Mouse (Mus musculus): ENCODE measurements around the gene Syk. TPM values are rescaled to one million over a fixed set of nuclear protein-coding genes. Genes with fewer than 3 reads are reported as not detected.

The Syk gene
- polyA plus RNA-seq, 1 experiment from 2014 or later, result 3.9 TPM

- Histone ChIP-seq H3K4me2 (ENCODE audit: low read depth, low read length) (no peak overlapping the region), H3K4me3 (replicated peaks; ENCODE audit: low read length) (no peak overlapping the region), H3K4me1 (ENCODE audit: control insufficient read depth, insufficient read depth, low read length) (no peaks in the 10 kb centered on the region), H3K27ac (ENCODE audit: low read length) (no peak overlapping the region), H3K9ac (ENCODE audit: low read length) (no peak overlapping the region), H3K27me3 (ENCODE audit: control insufficient read depth, insufficient read depth, low read length) (no peaks in the 10 kb centered on the region), H3K9me3 (replicated peaks; ENCODE audit: control insufficient read depth, low read length) (no peaks in the 10 kb centered on the region), H3K36me3 (ENCODE audit: control insufficient read depth, insufficient read depth, low read length) (no peaks in the 10 kb centered on the region)
- 79% methylated on average over 6 of the region's 6 CpGs for WGBS
- ATAC-seq (ENCODE audit: insufficient read depth, low FRiP score), result no peak
Observed at GRCm38 (mm10) chr13:52694857-52695256, 111.9 kb downstream of the Syk start.

Other genes starting within 250 kb of the Syk start
- gene Diras2, start 51.9 kb upstream of the Syk start, polyA plus RNA-seq (2015; fragmentation: Nextera tagmentation; extraction: Ambion mirVana), result 0.70 and 0.74 TPM in 2 replicates

All from stomach, embryonic 16.5 days (tissue).